Mouse (Mus musculus): Measurements from ENCODE around the gene Gm10375. TPM values are rescaled to one million over a fixed set of nuclear protein-coding genes. Genes with fewer than 3 reads are reported as not detected.

Gm10375 gene
- polyA plus RNA-seq (2014; fragmentation: Illumina TruSeq; extraction: RNeasy Lipid Tissue Mini Kit (QIAGEN cat#74804); ENCODE audit: low replicate concordance) = not detected

GRCm38 (mm10) chr14:43607913-43608312 is at the start of gene Gm10375:
Gene Gm10375 (minus strand): TSS chr14:43608013.

GRCm38 (mm10) chr14:43579046-43579445 is 28.8 kb downstream of the Gm10375 start, which contains the start of gene Gm17654:
Gene Gm17654 (minus strand): TSS chr14:43579146.

Other genes with a start within 250 kb of the Gm10375 start
- not detected for gene Gm8138, start 191.7 kb downstream of the Gm10375 start, polyA plus RNA-seq (2014; fragmentation: Illumina TruSeq; extraction: RNeasy Lipid Tissue Mini Kit (QIAGEN cat#74804); ENCODE audit: low replicate concordance)
- not detected for gene Gm5799, start 64.4 kb downstream of the Gm10375 start, polyA plus RNA-seq (2014; fragmentation: Illumina TruSeq; extraction: RNeasy Lipid Tissue Mini Kit (QIAGEN cat#74804); ENCODE audit: low replicate concordance)
- gene Gm17654, start 28.9 kb downstream of the Gm10375 start, polyA plus RNA-seq (2014; fragmentation: Illumina TruSeq; extraction: RNeasy Lipid Tissue Mini Kit (QIAGEN cat#74804); ENCODE audit: low replicate concordance) = not detected
- not detected for gene Gm8165, start 69.2 kb upstream of the Gm10375 start, polyA plus RNA-seq (2014; fragmentation: Illumina TruSeq; extraction: RNeasy Lipid Tissue Mini Kit (QIAGEN cat#74804); ENCODE audit: low replicate concordance)
- 4.5 TPM for gene Gm7324, start 89.8 kb upstream of the Gm10375 start, polyA plus RNA-seq (2014; fragmentation: Illumina TruSeq; extraction: RNeasy Lipid Tissue Mini Kit (QIAGEN cat#74804); ENCODE audit: low replicate concordance)
- gene Gm16506, start 119.5 kb upstream of the Gm10375 start, polyA plus RNA-seq (2014; fragmentation: Illumina TruSeq; extraction: RNeasy Lipid Tissue Mini Kit (QIAGEN cat#74804); ENCODE audit: low replicate concordance) = not detected
- gene Gm6526, start 139.9 kb upstream of the Gm10375 start, polyA plus RNA-seq (2014; fragmentation: Illumina TruSeq; extraction: RNeasy Lipid Tissue Mini Kit (QIAGEN cat#74804); ENCODE audit: low replicate concordance) = not detected
- gene Gm8180, start 176.7 kb upstream of the Gm10375 start, polyA plus RNA-seq (2014; fragmentation: Illumina TruSeq; extraction: RNeasy Lipid Tissue Mini Kit (QIAGEN cat#74804); ENCODE audit: low replicate concordance) = not detected